Mouse (Mus musculus): ENCODE measurements at regions not wholly inside any gene's neighbourhood (a gene's known extent, or its start where the extent isn't known, plus 50 kb on each side); places are given as distances from the start of the nearest gene placed in this dataset.

- intact Hi-C loops (cut with DNase I): no loop called here
- DNase-seq (ENCODE audit: low spot score in 2 of 2): no peak
These were observed 167.9 kb upstream of the Arl4c start for GRCm38 (mm10) chr1:88869885-88870284.

DNA sequence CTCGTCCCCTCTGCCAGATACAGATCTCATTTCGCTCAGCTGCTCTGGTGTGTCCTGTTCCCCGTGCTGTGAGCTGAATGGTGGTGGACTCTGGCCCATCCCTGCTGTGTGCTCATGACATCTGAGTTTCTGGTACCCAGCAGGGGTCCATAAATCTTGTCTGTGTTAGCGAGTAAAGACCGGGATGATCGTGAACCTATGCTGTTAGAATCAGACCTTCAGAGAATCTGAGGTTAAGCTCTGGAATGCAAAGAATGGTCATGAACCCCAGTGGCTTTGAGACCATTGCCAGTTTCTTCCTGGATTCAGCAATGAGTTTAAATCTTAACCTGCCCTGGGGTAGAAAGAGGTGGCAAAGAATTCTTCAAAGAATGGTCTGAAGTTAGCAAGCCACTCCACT is 173.3 kb upstream of the Arl4c start:
- intact Hi-C loops (cut with DNase I): no loop called here
- DNase-seq (ENCODE audit: low spot score in 2 of 2): no peak

GRCm38 (mm10) chr1:88877441-88877840 is 175.4 kb upstream of the Arl4c start:
- DNase-seq (ENCODE audit: low spot score in 2 of 2): no peak
- intact Hi-C loops (cut with DNase I): no loop called here

GRCm38 (mm10) chr1:88878831-88879230 is 176.8 kb upstream of the Arl4c start:
- intact Hi-C loops (cut with DNase I): no loop called here
- no peak for DNase-seq (ENCODE audit: low spot score in 2 of 2)

DNA sequence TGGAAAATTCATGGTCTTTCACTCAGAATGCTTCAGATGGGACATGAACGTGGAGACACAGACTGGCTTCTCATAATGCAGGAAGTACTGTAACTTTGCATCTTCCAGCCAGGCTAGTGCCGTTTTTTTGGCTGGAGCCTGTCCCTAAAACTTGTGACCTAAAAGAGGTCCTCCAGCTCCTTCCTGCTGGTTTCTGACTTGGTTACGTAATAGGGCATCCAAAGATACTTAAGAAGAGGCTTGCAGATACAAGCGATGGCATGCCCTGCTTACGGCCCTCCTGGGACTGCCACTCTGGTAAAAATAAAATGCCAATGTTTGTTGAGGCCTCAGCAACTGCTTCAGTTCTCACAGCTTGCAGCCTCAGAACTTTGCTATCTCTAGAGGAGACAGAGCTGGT is 177.3 kb upstream of the Arl4c start:
- intact Hi-C loops (cut with DNase I): no loop called here
- no peak for DNase-seq (ENCODE audit: low spot score in 2 of 2)

DNA sequence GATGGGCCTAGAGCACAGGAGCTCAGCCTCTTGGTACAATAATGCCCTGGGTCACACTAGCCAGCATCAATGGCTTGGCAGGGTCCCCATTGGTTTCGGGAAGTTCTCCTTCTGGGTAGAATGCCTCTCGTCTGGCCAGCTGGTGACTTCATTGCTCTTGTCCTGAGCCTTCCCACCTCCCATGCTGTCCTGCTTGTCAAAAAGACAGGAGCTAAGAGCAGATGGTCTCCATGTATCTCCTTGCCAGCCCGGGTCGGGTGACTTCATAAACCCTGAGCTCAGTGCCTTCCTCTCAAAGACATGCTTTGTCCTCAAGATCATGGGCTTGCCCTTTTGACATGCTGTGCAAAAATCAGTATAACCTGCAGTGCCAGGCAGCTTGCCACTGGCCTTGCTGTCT is 179.2 kb upstream of the Sh3bp4 start:
- intact Hi-C loops (cut with DNase I): no loop called here
- no peak for DNase-seq (ENCODE audit: low spot score in 2 of 2)

DNA sequence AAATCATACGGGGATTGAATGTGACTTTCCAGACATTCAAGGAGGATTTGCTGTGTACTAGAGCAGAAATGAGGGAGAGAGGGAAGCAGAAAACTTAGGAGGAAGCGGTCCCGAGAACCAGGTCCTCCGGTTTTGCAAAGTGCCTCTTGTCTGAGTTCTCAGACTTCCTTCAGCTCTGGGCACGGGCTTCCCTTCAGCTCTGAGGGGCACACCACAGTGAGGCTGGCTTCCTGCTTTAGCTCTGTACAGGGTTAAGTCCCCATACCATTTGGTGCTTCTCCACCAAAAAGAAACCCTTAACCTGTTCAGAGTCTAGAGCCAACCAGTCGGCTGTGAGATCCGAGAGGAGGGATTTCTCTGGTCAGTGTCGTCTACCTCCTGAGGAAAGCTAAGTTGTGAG is 167.8 kb upstream of the Sh3bp4 start:
- no peak for DNase-seq (ENCODE audit: low spot score in 2 of 2)
- intact Hi-C loops (cut with DNase I): no loop called here

DNA sequence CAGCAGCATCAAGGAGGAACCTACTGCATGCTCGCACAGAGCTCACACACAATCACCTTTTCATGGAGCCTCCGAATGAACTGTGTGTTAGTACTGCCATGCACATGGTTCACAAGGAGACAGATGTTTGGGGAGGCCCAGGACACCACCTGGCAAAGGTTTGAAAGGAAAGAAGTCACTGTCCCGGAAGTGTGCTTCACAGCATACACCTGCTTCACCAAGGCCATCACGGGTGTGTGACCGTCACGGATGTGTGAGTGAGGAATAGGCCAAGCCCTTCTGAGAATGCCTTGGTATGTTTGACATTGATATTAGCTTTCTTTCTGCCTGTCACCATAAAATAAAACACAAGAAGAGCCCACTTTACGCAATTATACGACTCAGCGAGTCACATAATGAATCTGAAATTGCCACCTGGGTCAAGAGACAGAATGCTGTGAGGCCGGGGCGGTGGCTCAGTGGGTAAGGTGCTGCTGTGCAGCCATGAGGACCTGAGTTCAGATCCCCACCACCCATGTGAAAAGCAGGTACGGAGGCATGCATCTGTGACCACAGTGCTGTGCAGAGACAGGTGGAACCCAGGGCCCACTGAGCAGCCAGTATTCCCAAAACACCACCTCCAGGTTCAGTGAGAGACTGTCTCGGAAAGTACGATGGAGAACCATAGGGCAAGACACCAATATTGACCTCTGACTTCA is 162.3 kb upstream of the Sh3bp4 start:
- no peak for DNase-seq (ENCODE audit: low spot score in 2 of 2)

DNA sequence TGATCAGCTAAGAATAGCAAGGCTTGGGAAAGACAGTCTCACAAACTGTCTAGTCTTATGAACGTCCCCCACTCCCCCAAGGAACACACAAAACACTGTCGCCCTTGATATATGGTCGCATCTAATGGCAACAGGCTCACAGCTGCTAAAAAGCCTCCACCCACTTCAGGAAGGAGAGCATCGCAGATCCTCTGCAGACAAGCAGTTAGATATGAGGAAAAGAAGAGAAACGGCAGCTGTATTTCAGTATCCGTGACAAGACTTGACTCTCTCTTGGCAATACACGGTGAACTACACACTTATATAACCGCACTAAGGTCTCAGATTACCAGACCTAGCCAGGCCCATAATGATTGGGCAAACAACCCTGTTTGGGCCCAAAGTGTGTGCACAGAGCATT is 161.5 kb upstream of the Sh3bp4 start:
- intact Hi-C loops (cut with DNase I): no loop called here
- DNase-seq (ENCODE audit: low spot score in 2 of 2): peak in 1 of 2 experiments; percentile 10

More for the DNA sequence above, 162.3 kb upstream of the Sh3bp4 start:
- intact Hi-C loops (cut with DNase I): no loop called here

DNA sequence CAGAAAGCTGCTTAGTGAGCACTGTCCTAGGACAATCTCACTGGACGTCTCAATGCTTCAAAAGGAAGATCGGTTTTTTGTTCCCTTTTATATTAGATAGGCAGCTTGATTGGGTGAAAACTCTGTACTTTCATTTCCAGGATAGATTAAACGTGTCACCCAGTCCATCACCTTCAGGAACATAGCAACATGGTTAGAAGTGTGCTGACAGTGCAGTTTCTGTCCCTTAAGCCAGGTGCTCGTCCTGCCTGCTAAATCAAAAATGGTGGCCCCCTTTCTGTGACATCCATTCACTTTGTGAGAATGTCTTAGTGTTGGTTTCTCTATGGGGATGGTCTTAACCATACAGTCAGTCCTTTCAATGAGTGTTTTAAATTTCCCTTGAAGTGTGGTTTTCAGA is 160.9 kb upstream of the Sh3bp4 start:
- no peak for DNase-seq (ENCODE audit: low spot score in 2 of 2)
- intact Hi-C loops (cut with DNase I): no loop called here

DNA sequence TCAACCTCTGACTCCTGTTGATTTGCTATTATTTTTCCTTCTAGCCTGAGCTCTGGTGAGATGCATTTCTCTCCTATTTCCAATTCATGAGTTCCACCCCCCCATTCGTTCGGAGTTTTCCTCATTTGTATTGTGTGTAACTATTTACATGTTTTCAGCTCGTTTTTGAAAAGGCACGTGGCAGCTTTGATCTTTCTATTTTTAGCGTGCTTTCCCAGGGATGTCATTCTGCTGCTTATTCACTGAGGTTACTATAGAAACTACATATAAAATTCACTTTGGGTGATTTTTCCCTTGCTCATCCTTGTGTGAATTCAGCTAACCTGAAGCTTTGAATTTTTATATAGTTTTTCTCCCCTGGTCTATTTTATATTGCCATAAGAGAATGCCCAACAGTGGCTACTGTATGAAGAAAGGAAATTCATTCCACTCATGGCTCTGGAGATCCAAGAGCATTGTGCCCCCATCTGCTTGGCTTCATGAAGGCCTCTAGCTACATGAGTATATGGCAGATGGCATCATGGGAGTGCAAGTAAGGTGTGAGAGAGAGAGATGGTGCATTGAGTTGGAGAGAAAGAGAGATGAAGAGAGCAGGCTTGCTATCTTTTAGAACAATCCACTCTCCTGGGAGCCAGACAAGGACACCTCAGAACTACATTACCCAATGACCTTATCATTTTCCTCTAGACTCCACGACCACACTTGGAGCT is 160.2 kb upstream of the Sh3bp4 start:
- intact Hi-C loops (cut with DNase I): no loop called here
- DNase-seq (ENCODE audit: low spot score in 2 of 2): no peak

DNA sequence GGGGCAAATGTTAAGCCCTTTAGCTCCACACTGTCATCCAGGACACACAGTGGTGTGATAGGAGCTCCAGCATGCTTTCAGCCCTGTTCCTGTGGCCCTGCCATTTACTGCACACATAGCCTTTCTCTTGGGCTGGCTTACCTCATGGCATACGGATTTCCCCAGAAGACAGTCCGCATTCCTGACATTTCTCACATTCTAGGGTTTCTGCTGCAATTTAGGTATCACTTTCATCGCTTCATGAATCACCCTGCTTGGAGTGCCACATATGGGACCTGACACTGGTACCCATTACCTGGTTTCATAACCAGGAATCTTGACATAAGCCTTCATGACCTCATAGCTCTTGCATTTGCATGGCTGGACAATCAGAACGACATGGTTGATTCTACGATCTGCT is 158.5 kb upstream of the Sh3bp4 start:
- intact Hi-C loops (cut with DNase I): no loop called here
- DNase-seq (ENCODE audit: low spot score in 2 of 2): no peak

GRCm38 (mm10) chr1:88916531-88917050 is 153.6 kb upstream of the Sh3bp4 start:
- DNase-seq (ENCODE audit: low spot score in 2 of 2): no peak
- intact Hi-C loops (cut with DNase I): no loop called here

GRCm38 (mm10) chr1:88921401-88921800 is 148.8 kb upstream of the Sh3bp4 start:
- intact Hi-C loops (cut with DNase I): loop anchor here (5.0 kb wide), 1 partner anchor 271 kb away; no protein-coding TSS in a partner anchor
- DNase-seq (ENCODE audit: low spot score in 2 of 2): no peak

DNA sequence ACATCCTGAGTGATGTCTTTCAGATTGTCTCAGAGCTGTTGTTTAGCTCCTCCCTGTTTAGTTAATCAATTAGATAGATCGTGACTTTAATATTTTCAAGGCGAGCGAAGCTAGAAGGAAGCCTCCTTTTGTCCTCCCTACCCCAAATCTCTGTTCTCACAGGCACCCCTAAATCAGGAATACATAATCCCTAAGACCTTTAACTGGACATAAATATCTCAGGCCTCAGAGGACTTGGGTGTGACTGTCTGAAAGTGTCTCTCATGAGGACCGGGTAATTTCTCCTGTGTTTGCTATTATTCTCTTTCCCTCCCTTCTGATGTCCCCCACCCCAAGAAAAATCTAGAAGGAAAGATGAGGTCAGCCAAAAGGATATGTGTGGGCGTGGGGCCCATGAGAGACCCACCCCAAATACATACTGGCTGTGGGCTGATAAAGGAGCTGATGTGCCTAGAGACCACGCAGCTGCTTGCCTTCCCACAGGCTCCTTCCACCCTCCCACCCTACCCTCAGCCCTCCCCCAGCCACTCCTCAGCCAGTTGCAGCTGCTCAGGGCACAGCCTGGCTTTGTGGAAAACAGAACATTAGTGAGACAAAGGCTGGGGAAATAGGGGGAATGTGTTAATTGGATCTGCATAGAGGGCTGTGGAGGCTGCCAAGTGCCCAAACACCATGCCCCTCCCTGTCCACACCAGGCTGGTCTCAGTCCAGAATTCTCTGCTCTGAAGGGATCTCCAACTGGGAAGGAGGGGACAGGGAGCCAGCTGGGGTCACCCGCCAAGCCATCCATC is 146.2 kb upstream of the Sh3bp4 start:
- DNase-seq (ENCODE audit: low spot score in 2 of 2): no peak
- intact Hi-C loops (cut with DNase I): loop anchor here (5.0 kb wide), 1 partner anchor 268 kb away; no protein-coding TSS in a partner anchor

DNA sequence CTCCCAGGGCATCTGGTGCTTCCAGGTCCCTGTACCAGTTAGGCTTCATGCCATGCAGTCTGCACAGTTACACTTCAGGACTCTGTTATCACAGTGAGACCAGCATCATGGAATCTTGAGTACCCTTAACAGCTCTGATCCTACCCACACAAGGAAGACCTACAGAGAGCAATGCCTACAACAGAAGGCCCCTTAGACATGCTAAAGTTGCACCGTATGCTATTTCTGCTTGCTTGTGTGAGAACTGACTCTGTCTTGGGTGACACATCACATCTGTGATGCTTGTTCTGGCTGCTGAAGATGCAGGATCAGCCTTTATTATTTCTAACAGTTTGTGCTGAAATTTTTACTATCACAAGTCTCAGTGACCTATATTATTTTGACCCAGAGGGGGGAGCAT is 135.0 kb upstream of the Sh3bp4 start:
- DNase-seq (ENCODE audit: low spot score in 2 of 2): no peak
- intact Hi-C loops (cut with DNase I): loop anchor here (5.0 kb wide), 1 partner anchor 137 kb away; the partner anchor contains the start of gene Sh3bp4

GRCm38 (mm10) chr1:88935779-88936178 is 134.4 kb upstream of the Sh3bp4 start:
- DNase-seq (ENCODE audit: low spot score in 2 of 2): no peak
- intact Hi-C loops (cut with DNase I): loop anchor here (5.0 kb wide), 1 partner anchor 137 kb away; the partner anchor contains the start of gene Sh3bp4

GRCm38 (mm10) chr1:88937327-88937726 is 132.9 kb upstream of the Sh3bp4 start:
- intact Hi-C loops (cut with DNase I): loop anchor here (5.0 kb wide), 1 partner anchor 135 kb away; the partner anchor contains the start of gene Sh3bp4
- DNase-seq (ENCODE audit: low spot score in 2 of 2): no peak

DNA sequence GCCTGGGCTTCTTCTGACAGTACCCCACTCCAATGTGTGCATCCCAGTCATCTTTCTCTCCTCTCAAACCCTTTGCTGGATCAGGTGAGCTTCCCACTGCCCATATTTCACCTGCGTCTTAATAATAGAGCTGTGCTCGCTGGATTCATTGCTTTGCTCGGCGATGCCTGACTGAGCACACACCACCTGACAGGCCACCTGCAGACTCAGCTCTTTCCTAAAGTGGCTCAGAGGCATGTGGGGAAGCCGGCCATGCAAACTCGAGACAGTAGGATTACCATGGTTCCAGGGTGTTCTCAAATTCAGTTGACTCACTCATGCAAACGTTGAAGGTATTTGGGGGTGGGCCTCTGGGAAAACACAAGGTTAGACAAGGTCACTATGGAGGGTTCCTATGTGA is 131.8 kb upstream of the Sh3bp4 start:
- DNase-seq (ENCODE audit: low spot score in 2 of 2): no peak
- intact Hi-C loops (cut with DNase I): loop anchor here (5.0 kb wide), 1 partner anchor 134 kb away; the partner anchor contains the start of gene Sh3bp4

DNA sequence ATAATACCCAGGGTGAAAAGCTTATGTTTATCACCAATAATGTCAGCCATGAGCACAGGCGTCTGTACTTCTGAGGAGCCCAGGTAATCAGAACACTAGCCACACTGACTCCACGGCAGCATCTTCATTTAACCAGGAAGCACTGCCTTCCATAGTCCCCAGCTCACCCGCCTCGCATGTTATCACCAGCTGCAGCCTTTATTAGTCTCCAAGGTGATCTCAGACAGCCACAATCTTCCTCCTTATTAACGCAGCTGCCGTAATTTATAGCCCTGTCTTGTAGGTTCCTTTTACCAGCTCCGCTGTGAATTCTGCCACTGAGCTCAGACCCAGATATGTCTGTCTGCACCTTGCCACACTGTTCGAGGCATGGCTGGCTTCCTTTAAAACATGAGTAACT is 127.2 kb upstream of the Sh3bp4 start:
- DNase-seq (ENCODE audit: low spot score in 2 of 2): no peak

More for the DNA sequence above, 127.2 kb upstream of the Sh3bp4 start:
- intact Hi-C loops (cut with DNase I): no loop called here
